Mouse (Mus musculus): ENCODE measurements around the gene Grin2b.

DNA sequence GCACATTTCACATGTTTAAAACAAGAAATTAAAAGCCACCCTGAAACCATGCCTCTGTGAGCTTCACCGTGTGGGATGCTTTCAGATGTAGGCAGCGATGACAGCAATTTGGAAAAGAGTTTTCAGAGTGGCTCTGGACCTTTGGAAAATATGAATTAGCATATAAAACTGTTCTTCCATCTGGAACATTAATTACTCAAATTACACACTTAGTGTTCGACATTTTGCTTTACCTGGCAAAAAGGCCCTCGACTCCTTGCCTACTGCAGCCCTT lies 162.3 kb downstream of the Grin2b start:
- TF ChIP-seq CTCF (IDR thresholded peaks at IDR 0.05; ENCODE audit: low read depth, low read length), result no peak
- no peak for TF ChIP-seq EP300 (IDR thresholded peaks at IDR 0.05; ENCODE audit: insufficient read depth, low read depth, low read length)
